Mouse (Mus musculus) lung, postnatal 4 days (tissue): ENCODE measurements around the gene Myo18a.
"Not testable (repeated sequence)": the region's sequence is repeated elsewhere in the genome, so short reads cannot be mapped to it uniquely, and the experiment has no call there.

ENCODE experiments used
- DNase-seq, 2 experiments: peaks; one replicate each; pipeline ENCODE4 v3.0.0; 2021

The Myo18a gene

DNA sequence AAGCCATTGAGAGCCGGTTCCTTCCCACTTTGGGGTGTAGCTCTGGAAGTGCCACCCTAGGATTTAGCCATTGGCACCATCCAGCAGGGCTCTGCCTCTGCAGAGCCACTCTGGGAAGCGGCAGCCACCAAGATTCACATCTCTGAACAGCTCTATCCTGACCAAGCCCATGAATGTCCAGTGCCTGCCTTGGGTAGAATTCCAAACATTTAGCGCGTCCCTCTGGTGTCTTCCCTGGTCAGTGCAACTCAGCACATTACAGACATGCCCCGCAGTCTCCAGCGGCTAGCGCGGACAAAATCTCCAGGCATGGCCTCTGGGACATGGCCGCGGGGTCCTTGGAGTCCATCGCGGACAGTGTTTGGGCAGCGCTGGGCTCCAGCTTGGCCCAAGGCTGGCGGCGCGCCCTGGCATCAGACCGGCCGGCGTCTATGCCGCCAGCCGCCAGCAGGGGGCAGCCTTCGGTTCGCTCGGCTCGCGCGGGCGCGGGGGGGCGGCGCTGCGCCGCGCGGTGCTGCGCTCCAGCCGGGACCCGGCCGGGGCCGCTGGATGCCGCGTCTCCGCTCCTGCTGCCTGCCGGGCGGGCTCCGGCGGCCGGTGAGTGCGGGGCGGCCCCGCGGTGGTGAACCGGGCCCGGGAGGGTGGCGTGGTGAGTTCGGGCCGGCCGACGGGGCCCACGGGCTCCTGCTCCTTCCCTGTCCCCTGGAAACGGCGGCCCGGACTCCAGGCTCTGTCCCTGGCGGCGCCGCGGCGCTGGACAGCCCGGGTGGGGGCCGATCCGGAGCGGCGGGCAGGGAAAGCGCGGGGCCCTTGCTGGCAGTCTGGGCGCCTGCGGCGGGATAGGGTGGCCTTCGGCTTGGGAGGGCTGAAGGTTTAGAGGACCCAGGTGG, at the start of gene Myo18a:
Gene Myo18a (plus strand): TSS at position 464 of the 890 bp plus-strand sequence.
- peak; percentile 91 to 92 for DNase-seq

GRCm38 (mm10) chr11:77713736-77714135, 49.3 kb upstream of the Myo18a start:
- no peak for DNase-seq

- DNase-seq: no peak
Observed at GRCm38 (mm10) chr11:77719055-77719454, 44.0 kb upstream of the Myo18a start.

- no peak for DNase-seq
Observed at GRCm38 (mm10) chr11:77721389-77721788, 41.7 kb upstream of the Myo18a start.

- no peak for DNase-seq
Observed at GRCm38 (mm10) chr11:77724766-77725165, 38.3 kb upstream of the Myo18a start.

- DNase-seq: no peak
Observed at GRCm38 (mm10) chr11:77725183-77725582, 37.9 kb upstream of the Myo18a start, which contains the start of gene Cryba1. Gene Cryba1, minus strand, starts transcription at chr11:77725283.

DNA sequence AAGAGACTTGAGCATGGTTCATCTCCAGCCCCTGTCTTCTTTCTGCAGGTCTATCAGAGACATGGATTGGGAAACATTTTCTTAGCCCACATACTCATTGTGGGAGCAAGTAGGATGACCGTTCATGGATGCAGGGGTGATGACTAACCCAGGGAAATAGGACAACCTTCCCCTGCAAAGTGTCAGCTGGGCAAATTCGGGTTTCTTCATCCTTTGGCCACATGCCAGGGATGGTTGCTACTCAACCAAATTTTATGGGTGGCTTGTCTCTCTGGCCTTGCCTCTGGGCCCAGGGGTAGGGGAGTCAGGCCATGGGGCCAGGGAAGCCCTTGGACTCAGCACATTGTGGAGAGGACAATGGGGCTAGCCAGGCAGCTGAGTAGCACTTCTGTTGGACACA, 34.5 kb upstream of the Myo18a start:
- DNase-seq: no peak

- peak; percentile 71 to 86 for DNase-seq
Observed at GRCm38 (mm10) chr11:77737289-77737688, 25.8 kb upstream of the Myo18a start.

GRCm38 (mm10) chr11:77738555-77738954, 24.5 kb upstream of the Myo18a start:
- DNase-seq: no peak

GRCm38 (mm10) chr11:77743966-77744365, 19.1 kb upstream of the Myo18a start:
- peak; percentile 53 to 62 for DNase-seq

DNA sequence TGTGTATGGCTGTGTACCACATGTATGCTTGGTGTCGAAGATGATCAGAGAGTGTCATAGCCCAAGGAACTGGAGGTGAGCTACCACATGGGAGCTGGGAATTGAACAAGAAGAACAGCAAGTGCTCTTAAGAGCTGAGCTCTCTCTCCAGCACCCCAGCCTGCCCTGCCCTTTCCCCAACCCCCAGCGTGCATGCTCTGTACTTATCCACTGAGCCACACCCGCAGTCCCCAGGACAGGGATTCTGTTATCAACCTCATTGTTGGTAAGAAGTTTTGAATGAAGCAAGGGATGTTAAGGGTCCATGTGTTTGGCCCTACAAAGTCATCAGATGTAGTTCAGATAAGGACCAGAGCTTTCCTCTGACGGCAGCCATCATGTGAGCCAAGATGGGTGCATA, 16.4 kb upstream of the Myo18a start:
- no peak for DNase-seq

GRCm38 (mm10) chr11:77747103-77747502, 15.9 kb upstream of the Myo18a start:
- not testable (repeated sequence) for DNase-seq

DNA sequence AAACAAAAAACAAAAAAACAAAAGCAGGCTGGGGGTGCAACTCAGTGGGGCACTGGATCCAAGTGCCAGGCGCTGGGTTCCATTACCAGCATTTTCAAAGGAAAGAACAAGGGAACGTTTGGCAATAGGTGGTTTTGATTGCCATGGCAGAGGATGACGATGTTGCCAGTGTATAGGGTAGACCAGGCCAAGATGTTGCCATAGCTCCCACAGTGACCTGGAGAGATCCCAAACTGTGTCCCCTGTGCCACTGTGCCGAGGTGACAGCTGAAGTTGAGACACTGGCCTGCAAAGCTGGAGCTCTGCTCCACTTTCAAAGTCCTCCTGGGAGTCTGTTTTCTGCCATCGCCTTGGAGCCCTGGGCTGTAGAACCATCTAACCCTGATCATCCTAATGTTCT, 14.1 kb upstream of the Myo18a start:
- no peak for DNase-seq

GRCm38 (mm10) chr11:77752525-77752924, 10.5 kb upstream of the Myo18a start:
- DNase-seq: no peak

- DNase-seq: no peak
Observed at GRCm38 (mm10) chr11:77753469-77753868, 9.6 kb upstream of the Myo18a start.

GRCm38 (mm10) chr11:77760031-77760430, 3.0 kb upstream of the Myo18a start:
- DNase-seq: no peak

- peak; percentile 69 to 85 for DNase-seq
Observed at GRCm38 (mm10) chr11:77763673-77764340, 761 bp downstream of the Myo18a start.

DNA sequence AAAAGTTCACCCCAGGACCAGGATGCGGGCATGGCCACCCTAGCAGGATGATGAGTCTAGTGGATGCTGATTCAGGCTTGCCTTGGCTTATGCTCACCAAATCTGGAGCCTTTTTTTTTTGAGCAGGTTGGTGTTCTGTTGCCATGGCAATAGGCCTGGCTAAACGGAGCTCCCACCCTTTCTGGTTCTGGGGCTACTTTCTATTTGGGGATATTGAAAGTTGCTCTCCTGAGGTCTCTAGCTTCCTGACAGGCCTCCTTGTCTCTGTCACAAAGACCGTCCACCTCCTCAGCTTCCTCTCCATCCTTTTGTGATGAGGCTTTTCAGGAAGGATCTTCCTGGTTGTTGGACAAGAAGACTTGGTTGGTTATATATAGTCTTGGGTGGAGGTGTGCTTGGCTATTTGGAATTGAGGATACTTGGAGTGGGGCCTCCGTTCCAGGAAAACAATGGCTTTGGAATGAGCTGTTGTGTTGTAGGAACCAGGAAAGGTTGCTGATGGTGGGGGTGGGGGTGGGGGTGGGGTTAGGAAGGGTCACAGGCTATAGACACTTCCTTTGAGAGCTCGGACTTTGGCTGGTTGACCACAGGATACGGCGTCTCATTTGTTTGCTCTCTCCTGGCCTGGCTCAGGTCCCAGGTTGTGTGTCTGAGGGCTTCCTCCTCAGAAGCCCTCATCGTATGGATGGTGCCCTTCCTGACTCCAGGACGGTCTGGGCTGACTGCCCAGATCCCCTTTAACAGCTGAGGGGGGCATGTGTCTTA, 1.8 kb downstream of the Myo18a start:
- peak; percentile 67 to 85 for DNase-seq

GRCm38 (mm10) chr11:77765459-77765777, 2.4 kb downstream of the Myo18a start:
- DNase-seq: no peak

DNA sequence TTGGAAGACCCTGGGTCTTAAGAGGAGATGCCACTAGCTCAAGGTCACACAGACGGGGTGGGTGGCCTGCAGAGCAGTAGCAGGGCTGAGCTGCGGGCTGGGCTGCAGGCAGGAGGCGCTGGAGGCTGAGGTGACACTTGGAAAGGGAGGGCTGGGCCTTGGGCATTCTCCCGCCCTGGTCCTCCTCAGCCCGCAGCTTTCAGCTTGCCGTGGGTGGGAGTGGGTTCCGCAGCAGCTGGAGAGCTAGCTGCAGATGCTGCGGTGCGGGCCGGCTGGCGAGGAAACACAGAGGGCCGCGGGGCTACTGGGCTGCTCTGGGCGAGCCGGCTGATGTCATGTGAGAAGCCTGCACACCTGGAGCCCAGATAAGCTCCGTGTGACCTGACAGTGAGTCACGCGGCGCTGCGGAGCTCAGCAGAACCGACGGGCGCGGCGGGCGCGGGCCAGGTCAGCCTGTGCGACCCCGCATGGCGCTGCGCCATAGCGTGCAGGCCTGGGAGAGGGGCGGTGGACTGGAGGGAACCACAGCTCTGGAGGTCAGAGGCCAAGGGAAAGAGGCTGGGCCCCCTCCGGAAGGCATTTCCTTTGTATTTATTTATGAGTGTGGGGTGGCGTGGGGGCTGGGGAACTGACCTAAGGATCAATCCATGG, 3.4 kb downstream of the Myo18a start:
- peak; percentile 75 to 78 for DNase-seq

- DNase-seq: no peak
Observed at GRCm38 (mm10) chr11:77769496-77769895, 6.5 kb downstream of the Myo18a start.

- DNase-seq: no peak
Observed at GRCm38 (mm10) chr11:77770346-77770745, 7.3 kb downstream of the Myo18a start.
